Mouse (Mus musculus): ENCODE data around the gene Ift172.

Ift172 gene

GRCm38 (mm10) chr5:31257616-31258015 is 33.3 kb downstream of the Ift172 start:
- DNase-seq (ENCODE audit: low spot score in 2 of 2), result no peak

DNA sequence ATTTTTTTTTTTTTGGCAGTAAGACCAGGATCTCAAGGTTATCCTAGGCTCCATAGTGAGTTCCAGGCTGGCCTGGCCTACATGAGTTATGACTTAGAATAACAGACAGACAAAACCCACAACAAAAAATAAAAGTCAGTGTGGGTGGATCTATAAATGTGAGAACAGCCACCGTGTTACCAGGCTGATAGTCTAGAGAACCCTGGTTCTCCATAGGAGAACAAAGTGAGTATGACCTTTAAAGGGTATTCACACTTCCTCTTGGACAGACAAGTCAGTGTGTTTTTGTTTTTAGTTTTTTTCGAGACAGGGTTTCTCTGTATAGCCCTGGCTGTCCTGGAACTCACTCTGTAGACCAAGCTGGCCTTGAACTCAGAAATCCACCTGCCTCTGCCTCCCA is 34.9 kb downstream of the Ift172 start:
- no peak for DNase-seq (ENCODE audit: low spot score in 2 of 2)

DNA sequence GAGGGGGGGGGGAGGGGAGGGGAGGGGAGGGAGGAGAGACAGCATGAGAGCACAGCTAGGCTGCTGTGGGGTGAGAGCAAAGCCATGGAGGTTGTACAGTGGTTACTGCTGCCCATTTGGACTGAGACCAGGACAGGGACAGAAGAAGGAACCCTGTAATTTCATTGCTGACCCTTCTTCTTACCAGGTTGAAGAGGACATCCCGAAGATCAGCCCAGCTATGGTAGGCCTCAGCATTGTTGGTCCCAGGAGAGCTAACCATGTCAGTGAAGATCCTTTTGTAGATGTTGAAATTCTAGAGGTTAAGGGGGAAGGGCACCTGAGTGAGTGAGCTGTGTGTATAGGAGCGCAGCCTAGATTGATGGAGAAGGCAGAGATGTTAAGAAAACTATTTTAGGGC is 35.5 kb downstream of the Ift172 start:
- no peak for DNase-seq (ENCODE audit: low spot score in 2 of 2)

DNA sequence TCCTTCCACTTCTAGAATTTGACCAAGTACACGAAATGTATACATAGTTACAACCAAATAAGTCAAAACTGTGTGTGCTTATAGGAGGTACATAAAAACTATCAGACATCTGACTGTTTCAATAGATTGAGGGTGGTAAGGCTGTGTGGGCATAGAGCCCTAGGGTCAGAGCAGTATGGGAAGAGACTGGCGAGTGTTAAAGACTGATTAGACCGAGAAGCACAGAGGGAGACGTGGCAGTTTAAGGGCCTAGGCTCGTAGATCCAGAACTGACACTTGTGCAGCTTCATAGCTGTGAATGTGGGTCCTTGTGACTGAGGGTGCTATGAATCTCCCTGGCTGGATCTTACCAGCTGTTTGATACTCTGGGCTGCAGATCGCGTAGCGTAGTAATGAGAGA is 36.0 kb downstream of the Ift172 start:
- no peak for DNase-seq (ENCODE audit: low spot score in 2 of 2)

DNA sequence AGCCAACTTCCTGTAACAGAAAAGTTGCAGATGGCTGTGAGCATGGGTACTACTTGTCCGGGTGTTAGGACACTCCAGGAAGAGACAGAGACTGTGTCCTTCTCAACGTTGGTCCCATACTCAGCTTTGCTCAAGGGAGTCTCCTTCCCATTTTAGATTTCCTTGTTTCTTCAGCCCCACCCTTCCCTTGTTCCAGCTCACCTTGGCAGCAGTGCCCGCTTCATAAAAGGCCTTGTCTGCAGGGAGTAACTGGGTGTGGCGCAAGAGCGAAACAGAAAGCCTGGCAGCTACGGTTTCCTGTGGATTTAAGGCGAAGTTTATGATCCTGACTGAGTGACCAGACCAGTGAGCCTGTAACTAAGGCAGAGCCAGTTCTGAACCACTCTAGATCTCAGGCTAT is 36.5 kb downstream of the Ift172 start:
- no peak for DNase-seq (ENCODE audit: low spot score in 2 of 2)

GRCm38 (mm10) chr5:31253806-31254205 is 37.1 kb downstream of the Ift172 start:
- DNase-seq (ENCODE audit: low spot score in 2 of 2), result no peak

GRCm38 (mm10) chr5:31252795-31253545 is 37.9 kb downstream of the Ift172 start:
- no peak for DNase-seq (ENCODE audit: low spot score in 2 of 2)

GRCm38 (mm10) chr5:31252151-31252550 is 38.8 kb downstream of the Ift172 start:
- DNase-seq (ENCODE audit: low spot score in 2 of 2), result no peak

DNA sequence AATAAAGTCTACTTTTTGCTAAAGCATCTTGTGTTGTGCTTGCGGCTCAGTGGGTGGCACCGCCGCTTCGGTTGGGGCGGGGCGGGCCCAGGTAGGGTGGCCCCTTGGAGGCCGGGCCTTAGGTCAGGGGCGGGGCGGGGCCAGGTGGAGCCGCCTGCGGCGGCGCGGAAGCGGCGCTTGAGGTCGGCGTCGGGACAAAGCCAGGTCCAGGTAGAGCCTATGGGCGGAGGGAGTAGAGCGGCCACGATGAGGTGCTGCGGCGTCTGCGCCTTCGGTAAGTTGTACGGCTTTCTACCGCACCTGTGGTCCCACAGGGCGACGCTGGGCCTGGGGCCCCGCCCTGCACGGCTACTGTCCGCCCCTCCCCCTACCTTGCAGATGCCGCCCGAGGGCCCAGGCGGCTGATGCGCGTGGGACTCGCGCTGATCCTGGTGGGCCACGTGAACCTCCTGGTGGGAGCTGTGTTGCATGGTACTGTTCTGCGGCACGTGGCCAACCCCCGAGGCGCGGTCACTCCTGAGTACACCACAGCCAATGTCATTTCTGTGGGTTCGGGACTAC is 39.3 kb downstream of the Ift172 start, which contains the start of gene Krtcap3:
Krtcap3 (plus strand) TSS at position 151 of the 561 bp plus-strand sequence.
- DNase-seq (ENCODE audit: low spot score in 2 of 2), result no peak

- DNase-seq (ENCODE audit: low spot score in 2 of 2), result no peak
Measured at GRCm38 (mm10) chr5:31250716-31251115, 40.2 kb downstream of the Ift172 start.

DNA sequence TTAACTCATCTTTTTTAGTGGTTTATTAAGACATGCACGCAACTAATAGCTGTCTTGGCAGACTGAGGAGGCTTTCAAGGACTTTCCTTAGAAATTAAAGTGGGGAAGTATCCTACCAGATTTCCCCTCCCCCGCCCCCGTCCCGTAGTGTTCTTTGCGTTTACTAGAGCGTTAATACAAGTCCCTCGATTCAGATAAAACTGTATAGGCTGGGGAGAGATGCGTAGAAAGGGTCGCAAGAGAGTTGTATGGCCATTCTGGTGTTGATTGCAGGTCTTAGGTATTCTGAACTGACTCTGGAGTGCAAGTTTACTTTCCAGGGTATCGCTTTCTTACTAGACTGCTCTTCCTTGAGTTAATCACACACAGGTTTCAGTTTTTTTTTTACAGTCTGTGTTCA is 48.7 kb downstream of the Ift172 start:
- DNase-seq (ENCODE audit: low spot score in 2 of 2), result no peak

GRCm38 (mm10) chr5:31241522-31242034 is 49.3 kb downstream of the Ift172 start:
- DNase-seq (ENCODE audit: low spot score in 2 of 2), result no peak

- DNase-seq (ENCODE audit: low spot score in 2 of 2), result peak; percentile 93 to 95
Measured at GRCm38 (mm10) chr5:31240637-31241521, 50.0 kb downstream of the Ift172 start, which contains the start of the genes Nrbp1 and Gm9970. TSS of gene Nrbp1 (plus strand) at chr5:31240864. TSS of gene Gm9970 (minus strand) at chr5:31241232.

GRCm38 (mm10) chr5:31226641-31227040 is 64.3 kb downstream of the Ift172 start:
- DNase-seq (ENCODE audit: low spot score in 2 of 2), result no peak

- no peak for DNase-seq (ENCODE audit: low spot score in 2 of 2)
Measured at GRCm38 (mm10) chr5:31222696-31223095, 68.2 kb downstream of the Ift172 start.

- DNase-seq (ENCODE audit: low spot score in 2 of 2), result peak in 1 of 2 experiments; percentile 39
Measured at GRCm38 (mm10) chr5:31221304-31221945, 69.5 kb downstream of the Ift172 start.

DNA sequence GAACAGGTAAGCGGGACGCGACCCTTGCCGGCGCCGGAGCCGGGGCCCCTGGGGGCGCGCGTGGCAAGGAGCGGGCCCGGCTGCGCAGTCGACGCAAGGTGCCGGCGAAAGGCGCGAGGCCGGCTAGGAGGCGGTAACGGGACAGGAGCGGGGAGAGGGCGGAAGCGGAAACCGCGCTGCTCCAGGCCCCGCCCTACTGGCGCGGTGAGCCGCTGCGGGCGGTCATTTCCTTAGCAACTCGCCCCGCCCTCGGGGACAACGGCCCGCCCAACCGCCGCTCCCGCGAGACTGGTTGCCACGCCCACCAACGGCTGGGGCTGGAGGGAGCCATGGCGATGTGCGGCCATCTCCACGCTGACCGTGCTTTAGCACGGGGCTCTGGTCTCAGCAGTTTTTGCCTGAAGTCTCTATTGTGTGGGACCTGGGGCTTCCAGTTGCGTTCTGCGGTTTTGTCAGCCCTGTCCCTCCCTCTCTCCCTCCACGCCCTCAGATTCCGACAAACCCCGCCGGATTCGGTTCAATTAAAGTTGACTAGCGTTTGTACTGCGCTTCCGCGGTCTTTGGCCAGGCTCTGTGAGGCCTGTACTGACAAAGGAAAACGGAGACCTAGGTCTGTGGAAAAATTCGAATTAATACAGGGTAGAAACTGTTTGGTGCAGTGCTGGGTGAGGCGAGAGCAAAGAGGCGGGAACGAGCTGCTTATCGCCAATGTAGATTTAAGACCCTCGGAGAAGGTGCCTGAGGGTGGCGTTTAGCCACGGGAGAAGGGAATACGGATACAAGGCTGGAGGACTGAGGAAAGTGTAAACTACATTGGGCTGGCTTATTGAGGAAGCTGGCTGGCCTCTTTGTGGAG is 70.2 kb downstream of the Ift172 start, which contains the start of gene Ppm1g:
Ppm1g (minus strand) TSS at position 240 of the 856 bp plus-strand sequence.
- peak; percentile 94 to 95 for DNase-seq (ENCODE audit: low spot score in 2 of 2)

- DNase-seq (ENCODE audit: low spot score in 2 of 2), result peak; percentile 56 to 57
Measured at GRCm38 (mm10) chr5:31219911-31220447, 70.9 kb downstream of the Ift172 start.

DNA sequence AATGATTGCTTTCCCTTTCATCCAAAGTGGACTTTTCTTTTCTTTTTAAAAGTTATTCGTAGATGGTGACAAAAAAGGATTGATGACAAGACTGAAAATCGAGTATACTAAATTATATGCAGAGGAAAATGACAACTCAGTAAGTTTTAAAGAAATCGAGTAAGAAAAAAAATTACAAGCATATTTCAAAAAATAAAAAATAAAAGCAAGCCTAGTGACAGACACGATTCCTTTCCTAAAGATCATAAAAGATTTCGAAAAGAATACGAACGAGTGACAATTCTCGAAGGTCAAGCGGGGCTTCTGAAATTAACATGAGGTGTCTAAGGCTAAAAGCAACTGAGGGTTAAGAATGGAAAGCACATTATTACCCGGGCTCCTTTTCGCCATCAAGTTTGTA is 71.4 kb downstream of the Ift172 start:
- DNase-seq (ENCODE audit: low spot score in 2 of 2), result no peak

- DNase-seq (ENCODE audit: low spot score in 2 of 2), result no peak
Measured at GRCm38 (mm10) chr5:31219070-31219469, 71.8 kb downstream of the Ift172 start.

Data from right cerebral cortex, adult 2 months (tissue).